Mouse (Mus musculus) liver (tissue): Measurements from ENCODE around the gene Fgl2.
"Not testable (repeated sequence)": the region's sequence is repeated elsewhere in the genome, so short reads cannot be mapped to it uniquely, and the experiment has no call there.

Source experiments
- DNase-seq: peaks from one replicate; pipeline ENCODE4 v3.0.0-alpha.2; 2020; ENCODE audit warnings: mixed read lengths

The Fgl2 gene

DNA sequence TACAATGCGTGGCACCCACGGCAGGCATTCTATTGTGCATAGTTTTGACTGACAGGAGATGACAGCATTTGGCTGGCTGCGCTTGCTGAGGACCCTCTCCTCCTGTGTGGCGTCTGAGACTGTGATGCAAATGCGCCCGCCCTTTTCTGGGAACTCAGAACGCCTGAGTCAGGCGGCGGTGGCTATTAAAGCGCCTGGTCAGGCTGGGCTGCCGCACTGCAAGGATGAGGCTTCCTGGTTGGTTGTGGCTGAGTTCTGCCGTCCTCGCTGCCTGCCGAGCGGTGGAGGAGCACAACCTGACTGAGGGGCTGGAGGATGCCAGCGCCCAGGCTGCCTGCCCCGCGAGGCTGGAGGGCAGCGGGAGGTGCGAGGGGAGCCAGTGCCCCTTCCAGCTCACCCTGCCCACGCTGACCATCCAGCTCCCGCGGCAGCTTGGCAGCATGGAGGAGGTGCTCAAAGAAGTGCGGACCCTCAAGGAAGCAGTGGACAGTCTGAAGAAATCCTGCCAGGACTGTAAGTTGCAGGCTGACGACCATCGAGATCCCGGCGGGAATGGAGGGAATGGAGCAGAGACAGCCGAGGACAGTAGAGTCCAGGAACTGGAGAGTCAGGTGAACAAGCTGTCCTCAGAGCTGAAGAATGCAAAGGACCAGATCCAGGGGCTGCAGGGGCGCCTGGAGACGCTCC lies at the start of gene Fgl2:
Gene Fgl2 (plus strand): TSS at position 150 of the 687 bp plus-strand sequence.
- DNase-seq = peak; percentile 55

DNA sequence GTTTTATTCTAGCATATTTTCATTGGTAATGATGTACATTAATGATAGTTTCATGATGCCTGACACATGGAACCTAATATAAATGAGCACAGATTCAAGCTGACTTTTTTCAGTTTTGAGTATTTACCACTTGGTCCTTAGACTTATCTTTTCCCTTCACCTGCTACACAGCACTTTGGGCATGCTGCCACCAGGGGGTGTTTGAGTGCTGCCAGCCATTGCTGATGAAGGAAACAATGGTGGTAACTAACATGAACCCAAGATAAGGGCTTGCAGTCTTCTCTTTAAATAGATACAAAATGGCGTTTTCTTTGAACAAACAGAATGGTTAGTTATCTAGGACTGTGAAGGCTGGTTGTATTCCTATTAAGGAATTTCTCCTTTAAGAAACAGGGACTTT lies 45.9 kb upstream of the Fgl2 start:
- DNase-seq = peak; percentile 69

DNA sequence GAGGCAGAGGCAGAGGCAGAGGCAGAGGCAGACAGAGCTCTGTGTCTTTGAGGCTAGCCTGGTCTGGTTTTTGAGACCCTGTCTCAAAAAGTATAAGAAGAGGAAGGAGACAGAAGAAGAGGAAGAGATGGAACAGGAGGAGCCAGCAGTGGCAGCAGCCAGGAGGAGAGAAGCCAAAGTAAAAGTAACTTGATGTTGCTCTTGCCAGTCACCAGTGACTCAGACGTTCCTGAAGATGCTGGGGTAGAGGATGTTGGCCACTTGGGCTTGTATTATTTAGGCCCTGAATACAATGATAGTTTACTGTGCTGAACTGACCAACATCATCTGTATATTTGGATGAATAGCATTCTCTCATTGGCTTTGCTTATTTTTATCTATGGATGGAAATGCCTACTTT lies 43.9 kb upstream of the Fgl2 start:
- DNase-seq = no peak

GRCm38 (mm10) chr5:21329672-21330665 lies 42.5 kb upstream of the Fgl2 start:
- DNase-seq = no peak

DNA sequence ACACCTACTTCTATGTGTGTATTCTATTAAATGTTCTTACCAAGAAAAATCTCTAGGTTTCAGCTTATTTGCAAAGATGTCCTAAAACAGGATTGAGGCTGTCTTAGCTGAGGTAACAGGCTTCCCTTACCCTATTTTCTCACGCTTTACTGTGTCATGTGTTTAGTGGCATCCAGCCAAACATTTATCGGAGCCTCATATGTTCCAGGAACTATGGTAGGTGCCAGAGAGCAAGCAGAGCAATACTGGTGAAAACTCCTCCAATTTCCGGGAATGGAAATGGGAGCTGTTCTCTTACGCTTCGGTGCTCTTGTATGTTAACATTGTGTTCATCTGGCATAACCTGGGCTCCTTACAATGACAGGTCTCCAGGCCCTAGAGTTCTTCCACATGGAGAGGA lies 40.8 kb upstream of the Fgl2 start:
- DNase-seq = no peak

- no peak for DNase-seq
Measured at GRCm38 (mm10) chr5:21332119-21332518, 40.3 kb upstream of the Fgl2 start.

- DNase-seq = not testable (repeated sequence)
Measured at GRCm38 (mm10) chr5:21342265-21342664, 30.2 kb upstream of the Fgl2 start.

DNA sequence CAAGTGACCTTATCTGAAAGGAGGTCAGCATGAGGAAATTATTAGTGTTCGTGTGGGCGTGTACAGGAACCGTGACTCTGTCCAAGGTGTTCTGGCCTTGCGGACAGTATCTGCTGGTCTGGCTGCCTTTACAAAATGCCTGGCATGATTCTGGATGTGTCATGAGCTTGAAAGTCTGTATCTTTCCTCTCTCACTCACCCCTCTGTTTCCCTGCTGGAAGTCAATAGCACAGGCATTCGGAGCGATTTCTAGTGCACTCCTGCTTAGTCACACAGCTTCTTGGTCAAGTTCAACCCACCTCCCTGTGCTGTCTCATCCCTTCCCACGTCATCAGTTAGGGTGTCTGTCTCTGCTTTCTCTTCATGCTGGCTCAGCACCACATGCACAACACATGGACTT lies 24.1 kb upstream of the Fgl2 start:
- DNase-seq = no peak

GRCm38 (mm10) chr5:21351678-21352077 lies 20.8 kb upstream of the Fgl2 start:
- no peak for DNase-seq

- DNase-seq = no peak
Measured at GRCm38 (mm10) chr5:21358648-21359047, 13.8 kb upstream of the Fgl2 start.

DNA sequence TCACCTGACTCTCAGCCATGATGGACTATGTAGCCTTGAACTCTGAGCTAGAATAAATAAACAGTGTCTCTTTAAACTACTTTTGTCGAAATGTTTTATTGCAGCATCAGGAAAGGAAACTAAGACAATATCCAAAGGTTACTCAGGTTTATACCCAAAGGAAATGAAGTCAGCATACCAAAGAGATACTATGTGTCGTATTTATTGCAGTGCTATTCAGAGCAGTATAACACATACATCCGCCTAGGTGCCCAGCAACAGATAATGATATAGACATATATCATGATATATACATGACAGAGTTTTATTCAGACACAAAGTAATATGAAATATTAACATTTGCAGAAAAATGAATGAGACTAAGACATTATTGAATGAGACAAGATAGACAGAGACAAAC lies 9.1 kb upstream of the Fgl2 start:
- DNase-seq = no peak

DNA sequence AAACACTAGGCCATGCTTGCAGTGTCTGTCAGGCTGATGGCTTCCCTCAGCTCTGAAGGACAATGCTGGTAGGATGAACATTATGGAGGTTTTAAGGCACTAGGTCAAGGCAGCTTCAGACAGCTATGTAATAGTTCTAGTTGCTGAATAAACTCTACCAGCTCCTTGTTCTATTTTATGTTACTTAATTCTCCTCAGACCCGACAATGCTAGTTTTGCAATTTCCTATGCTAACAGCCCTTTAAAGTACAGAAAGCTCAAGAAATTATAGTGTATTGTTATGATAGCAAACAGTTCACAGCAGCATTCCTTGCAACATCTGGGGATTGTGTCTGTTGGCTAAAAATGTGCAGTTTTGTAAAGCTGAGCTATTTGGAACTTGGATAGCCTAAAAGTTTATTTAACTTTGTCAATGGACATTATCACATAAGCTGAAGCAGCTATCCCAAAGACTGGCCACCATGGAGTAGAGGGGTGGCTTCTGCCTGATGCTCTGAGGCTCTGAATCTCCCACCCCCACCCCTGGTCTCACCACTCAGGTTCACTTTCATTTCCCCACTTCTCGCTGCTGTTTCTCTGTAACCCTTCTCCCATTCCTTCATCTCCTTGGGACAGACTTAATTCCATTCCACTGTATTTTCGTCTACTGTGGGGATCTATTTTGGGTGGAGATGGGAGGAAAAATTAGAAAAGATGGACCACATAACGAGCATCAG lies 5.9 kb upstream of the Fgl2 start:
- DNase-seq = no peak

DNA sequence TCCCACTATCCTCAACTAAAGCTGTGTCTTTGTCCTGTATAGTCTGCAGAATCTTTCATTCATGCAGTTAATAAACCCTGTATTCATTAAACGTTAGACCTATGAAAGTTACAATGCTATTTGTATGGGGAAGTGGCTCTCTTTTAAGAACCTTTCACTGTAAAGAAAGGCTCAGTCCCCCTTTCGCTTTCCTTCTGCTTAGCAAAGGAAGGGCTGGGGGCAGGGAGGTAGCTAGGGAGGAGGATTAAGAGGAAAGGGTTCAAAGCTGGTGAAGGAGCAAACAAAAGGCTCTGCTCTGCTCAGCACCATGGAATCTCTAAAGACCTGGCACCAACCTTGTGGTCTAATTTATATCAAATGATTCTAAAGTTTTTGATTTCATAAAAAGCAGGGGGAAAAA lies 4.9 kb upstream of the Fgl2 start:
- DNase-seq = no peak

DNA sequence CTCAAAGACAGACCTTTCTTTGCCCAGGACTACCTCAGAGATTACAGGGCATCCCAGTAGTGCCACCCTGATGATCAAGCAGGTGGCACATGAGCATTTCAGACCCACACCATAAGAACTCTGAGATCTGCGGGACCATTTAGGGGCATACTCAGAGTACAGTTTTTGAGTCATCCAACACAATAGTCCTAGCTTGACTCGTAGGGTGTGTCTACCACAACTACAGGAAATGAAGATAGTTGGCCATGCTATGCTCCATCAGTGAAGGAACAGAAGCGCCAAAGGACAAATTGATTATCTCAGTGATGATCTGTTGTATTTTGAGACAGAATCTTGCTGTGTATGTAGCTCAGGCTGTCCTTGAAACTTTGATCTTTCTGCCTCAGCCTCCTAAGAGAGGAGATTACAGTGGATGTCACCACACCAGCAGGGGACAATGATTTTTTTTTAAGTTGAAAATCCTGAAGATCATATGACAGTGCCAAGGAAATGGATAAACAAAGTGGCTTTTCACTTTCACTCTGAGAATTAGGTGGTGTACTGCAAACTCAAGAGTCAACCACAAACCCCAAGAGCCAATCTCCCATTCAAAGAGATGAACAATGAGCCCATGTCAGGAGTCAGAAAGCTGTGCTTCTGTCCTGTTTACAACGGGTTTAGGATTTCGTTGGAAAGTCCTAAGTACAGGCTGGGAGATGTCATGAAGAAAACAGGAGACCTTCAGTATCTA lies 2.1 kb upstream of the Fgl2 start:
- DNase-seq = no peak

- DNase-seq = no peak
Measured at GRCm38 (mm10) chr5:21371920-21372319, 522 bp upstream of the Fgl2 start.

- no peak for DNase-seq
Measured at GRCm38 (mm10) chr5:21373180-21373518, 707 bp downstream of the Fgl2 start.

DNA sequence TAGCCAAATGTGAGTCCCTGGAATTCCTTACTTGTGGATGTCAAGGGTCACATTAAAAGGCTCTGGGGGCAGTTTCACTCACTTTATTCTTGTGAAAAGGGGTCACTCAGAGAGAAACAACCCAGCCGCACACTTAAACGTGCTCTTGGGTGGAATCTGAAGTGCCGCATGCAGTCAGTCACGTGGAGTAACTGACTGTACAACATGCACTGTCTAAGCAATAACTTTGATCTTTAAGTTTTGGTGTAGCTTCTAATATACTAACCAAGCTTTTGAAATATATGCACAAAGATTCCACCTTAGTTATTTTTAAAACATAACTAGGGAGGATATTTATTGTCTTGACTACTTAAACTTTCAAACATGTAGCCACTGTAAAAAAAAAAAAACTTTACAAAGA lies 4.5 kb downstream of the Fgl2 start:
- DNase-seq = no peak

DNA sequence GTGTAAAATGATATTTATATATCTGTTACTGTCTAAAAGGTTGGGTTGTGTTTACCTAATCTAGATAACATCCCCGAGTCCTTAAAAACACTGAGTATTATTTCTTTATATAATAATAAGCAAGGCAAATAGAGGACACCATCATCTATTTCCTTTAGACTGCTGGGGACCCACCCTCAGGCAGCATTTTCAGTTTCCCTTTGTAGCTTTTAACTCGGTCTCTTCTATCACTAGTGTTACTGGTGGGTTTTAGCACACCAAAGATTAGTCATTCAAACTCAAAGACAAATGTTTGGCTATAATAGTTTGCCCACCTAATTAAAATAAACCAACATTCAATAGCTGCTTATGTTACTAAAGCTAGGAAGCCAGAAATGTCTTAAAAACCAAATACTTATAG lies 6.0 kb downstream of the Fgl2 start:
- no peak for DNase-seq

- no peak for DNase-seq
Measured at GRCm38 (mm10) chr5:21381986-21382385, 9.5 kb downstream of the Fgl2 start.

DNA sequence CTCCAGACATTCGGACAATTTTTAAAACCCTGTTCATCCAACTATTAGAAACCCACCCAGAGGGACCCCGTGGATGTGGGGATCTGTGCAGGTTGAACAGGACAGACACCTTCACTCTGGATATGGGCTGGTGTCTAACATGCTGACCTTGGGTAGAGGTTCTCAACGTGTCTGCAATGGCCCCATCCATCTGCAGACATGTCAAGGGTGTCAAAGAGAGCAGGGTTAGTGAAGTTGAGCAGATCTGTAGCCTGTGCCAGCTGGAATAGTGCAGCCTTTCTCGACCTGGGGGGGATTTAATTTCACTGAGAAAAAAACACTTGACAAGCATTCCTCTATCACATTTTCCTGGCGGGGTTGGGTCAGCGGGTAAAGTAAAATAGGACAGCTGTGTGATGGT lies 10.2 kb downstream of the Fgl2 start:
- DNase-seq = no peak

DNA sequence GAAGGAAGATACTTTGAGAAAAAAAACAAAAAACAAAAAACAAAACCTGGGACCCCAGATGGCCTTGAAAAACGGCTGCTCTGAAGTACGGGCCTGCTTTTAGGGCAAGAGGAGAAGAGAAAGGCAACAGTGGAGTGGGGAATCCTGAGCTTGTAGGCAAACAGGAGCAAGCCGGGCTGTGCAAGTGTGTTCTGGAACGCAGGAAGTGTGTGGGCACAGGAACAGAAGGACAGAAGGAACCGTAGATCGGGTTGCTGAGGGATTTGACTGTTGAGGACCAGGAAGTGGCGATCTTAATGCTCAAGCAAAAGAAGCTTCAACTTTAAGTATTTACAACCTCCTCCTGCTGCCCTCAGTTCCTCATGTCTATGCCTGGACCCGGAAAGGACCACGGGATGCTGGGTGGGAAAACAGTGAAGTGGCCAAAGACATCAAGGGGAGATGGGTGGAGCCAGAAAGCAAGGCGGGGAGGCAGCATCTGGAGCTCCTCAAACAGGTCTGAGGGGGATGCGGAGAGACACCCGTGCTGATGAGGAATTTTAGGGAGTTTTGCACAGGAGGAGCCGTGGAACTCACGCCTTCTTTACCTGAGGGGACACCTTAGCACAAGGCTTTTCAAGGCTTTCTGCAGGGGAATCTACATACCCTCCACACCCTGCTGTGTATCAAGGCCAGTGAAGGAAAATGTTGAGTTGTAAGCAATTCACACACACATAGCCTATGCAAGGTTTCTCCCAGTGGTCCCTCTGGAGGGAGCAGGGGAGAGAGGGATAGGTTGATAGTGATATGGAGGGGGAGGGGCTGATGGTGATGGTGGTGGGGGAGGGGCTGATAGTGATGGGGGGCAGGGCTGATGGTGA lies 11.2 kb downstream of the Fgl2 start:
- DNase-seq = no peak
